Mouse (Mus musculus): ENCODE results near the gene Proser3. TPM values are rescaled to one million over a fixed set of nuclear protein-coding genes. Genes with fewer than 3 reads are reported as not detected.

Proser3 gene
- polyA plus RNA-seq, 1 experiment from 2014 or later = 2.0 TPM

DNA sequence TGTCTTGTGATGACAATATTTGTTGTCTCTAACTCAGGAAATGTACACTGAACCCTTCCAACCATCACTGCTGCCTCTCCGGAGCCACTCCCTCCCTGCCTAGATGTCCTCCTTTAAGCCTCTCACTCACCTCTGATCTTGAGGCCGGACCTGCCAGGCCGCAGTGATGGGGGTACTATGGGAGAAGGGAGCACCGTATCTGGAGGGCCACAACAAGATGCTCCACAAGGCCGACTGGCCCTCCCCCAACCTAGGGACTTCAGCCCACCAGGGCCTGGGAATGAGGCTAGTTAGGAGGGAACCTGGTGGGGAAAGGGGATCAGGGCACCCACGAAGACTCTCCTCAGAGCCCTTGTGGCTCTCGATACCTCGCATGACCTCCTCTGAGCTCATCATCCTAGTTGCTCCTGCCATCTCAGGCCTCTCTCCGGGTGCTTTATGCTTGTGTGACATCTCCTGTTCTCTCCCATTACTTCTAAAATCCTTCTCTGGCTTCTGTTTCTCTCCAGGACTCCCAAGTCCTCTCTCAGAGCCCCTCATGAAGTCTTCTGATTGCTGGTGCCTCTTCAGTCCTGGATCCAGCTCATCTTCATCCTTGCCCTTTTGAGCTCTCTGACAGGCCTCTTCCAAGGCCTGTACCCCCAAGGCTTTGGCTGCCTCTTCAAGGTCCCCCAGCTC is 39.0 kb upstream of the Proser3 start:
- peaks cover 9% of the 10 kb centered on the region for H3K36me3 ChIP-seq (replicated peaks)
- no peak overlapping the region for H3K27ac ChIP-seq (replicated peaks)
- WGBS (ENCODE audit: insufficient replicate concordance) = 77% methylated on average over 9 of the region's 9 CpGs
- no peak overlapping the region for H3K4me3 ChIP-seq (replicated peaks)
- no peak for ATAC-seq (ENCODE audit: insufficient read depth)
- H3K9me3 ChIP-seq (replicated peaks) = no peaks in the 10 kb centered on the region
- no peak overlapping the region for H3K4me2 ChIP-seq
- H3K9ac ChIP-seq = no peak overlapping the region
- peaks cover 63% of the 10 kb centered on the region for H3K4me1 ChIP-seq (replicated peaks)
- peaks cover 20% of the 10 kb centered on the region for H3K27me3 ChIP-seq

DNA sequence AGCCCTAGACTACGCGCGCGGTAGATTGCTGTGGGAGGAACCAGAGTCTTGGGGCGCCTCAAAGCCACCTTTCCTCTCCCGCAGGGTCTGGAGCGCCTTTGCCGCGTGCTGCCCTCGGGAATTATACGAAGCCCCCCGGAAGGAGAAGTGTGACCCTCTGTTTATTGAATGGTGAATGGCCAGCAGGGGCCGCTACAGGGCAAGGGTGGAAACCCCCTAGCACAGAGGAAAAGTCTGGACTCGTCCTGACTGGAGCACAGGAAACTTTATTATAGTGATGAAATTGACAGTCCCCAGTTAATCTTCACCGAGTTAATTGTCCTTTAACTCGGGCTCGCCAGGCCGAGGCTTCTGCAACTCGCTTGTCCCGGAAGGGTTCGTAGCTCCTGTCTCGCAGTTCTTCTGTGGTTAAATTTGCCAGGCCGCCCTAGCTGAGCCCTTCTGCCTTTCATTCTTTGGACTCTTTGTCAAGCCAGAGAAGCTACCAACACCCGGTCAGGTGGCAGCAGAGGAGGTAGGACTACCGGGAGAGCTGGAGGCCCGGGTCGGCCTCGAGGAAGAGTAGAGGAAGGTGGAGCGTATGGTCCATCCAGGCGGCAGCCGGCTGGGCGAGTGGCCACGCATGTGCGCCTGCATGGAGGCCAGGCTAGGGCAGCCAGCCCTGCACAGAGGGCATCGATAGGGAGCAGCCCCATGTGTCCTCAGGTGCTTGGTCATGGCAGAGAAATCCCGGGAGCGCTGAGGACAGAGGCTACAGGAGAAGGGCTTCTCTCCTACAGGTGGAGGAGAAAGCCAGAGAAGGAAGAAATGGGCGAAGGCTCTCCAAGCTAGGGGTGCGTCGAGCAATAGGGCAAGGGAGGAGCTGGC is 37.6 kb upstream of the Proser3 start:
- H3K9me3 ChIP-seq (replicated peaks) = no peaks in the 10 kb centered on the region
- peaks cover 62% of the 10 kb centered on the region for H3K4me1 ChIP-seq (replicated peaks)
- peak; percentile 28 for ATAC-seq (ENCODE audit: insufficient read depth)
- peaks cover 23% of the 10 kb centered on the region for H3K36me3 ChIP-seq (replicated peaks)
- peak overlapping the region; percentile 92 for H3K4me2 ChIP-seq
- peaks cover 8% of the 10 kb centered on the region for H3K27me3 ChIP-seq
- H3K9ac ChIP-seq = peak overlapping the region; percentile 99
- WGBS (ENCODE audit: insufficient replicate concordance) = 28% methylated on average over 40 of the region's 40 CpGs
- H3K4me3 ChIP-seq (replicated peaks) = peak overlapping the region; percentile 96
- peak overlapping the region; percentile 93 for H3K27ac ChIP-seq (replicated peaks)

DNA sequence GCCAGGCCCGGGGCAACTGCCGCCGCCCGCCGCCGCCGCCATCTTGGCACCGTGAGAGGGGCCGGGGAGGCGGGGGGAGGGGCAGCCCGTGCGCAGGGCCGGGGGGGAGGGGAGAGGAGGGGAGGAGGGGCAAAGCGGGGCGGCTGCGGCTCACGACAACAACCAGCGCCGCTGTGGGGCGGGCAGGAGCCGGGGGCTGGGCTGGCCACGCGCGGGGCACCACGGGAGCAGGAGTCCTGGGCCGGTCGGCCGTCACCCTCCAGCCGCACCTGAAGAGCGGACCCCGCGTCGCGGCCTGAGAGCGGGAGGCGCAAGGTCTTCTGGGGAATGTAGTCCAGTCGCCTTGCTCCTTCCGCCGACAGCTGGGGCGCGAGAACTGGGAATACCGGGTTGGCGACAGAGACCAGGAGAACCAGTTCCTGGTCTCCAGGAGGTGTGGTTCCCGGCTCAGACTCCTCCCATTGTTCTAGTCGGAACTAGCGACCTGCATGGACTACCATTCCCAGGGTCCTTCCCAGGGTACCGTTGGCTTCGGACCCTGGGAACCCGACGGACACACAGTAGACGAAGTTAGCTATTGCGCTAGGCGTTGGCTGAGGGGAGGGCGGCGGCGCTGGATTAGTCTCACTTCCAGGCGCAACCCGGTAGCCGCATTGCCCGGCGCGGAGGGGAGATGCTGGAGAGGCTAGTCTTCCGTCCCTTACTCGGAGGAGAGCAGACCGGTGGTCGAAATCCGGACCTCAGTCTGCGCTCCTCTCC is 36.8 kb upstream of the Proser3 start, which contains the start of gene Kmt2b:
TSS of gene Kmt2b (minus strand) at position 51 of the 759 bp plus-strand sequence.
- Histone ChIP-seq H3K4me2 (peak within 1 kb of the TSS; percentile 92), H3K27me3 (peaks cover 3% of the 10 kb centered on the region; the same call in 1 of the 2 replicates), H3K9me3 (replicated peaks) (no peaks in the 10 kb centered on the region), H3K9ac (peak within 1 kb of the TSS; percentile 99), H3K36me3 (replicated peaks) (peaks cover 31% of the 10 kb centered on the region), H3K27ac (replicated peaks) (peak within 1 kb of the TSS; percentile 93), H3K4me3 (replicated peaks) (peak within 1 kb of the TSS; percentile 96), H3K4me1 (replicated peaks) (peaks cover 54% of the 10 kb centered on the region)
- WGBS (ENCODE audit: insufficient replicate concordance) = under 1% methylated on average over 67 of the region's 68 CpGs
- peak; percentile 94 for ATAC-seq (ENCODE audit: insufficient read depth)

DNA sequence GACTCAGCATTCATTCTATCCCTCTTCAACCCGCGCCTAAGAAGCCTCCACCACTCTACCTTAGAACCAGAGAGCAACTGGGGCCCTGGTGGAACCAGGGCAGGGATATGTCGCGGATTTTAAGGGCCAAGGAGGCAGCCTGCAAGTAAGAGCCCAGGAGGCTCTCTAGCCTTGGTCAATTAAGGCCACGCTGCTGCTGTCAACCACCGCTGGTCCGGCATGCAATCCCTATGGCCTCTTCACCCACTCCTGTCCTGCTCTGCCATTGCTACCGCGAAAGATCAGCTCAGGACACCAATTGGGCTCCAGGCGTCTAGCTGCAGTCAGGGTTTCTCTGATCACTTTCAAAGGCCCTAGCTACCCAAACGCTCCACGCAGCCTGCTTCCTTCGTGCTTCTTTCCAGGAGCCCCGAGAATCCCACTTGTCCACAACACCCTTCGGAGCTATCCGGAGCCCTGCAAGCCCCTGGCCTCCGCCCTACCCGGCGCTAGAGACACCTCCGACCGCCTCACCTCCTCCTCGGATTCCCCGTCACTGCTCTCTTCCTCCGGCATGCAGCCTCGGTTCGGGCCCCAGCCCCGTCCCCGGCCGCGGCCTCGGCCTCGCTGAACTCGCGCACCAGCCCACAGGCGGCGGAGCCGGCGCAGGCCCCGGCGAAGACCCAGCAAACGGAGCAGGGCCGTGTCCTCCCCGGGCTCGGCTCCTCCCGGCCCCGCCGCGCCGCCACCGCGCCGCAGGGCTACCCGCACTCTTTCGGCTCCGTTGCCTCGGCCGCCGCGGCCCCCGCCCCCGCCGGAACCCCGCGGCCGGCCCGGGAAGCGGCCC is 36.0 kb upstream of the Proser3 start:
- H3K9me3 ChIP-seq (replicated peaks) = no peaks in the 10 kb centered on the region
- peak overlapping the region; percentile 96 for H3K4me3 ChIP-seq (replicated peaks)
- 1% methylated on average over 67 of the region's 67 CpGs for WGBS (ENCODE audit: insufficient replicate concordance)
- peak overlapping the region; percentile 93 for H3K27ac ChIP-seq (replicated peaks)
- peaks cover 47% of the 10 kb centered on the region for H3K4me1 ChIP-seq (replicated peaks)
- peak overlapping the region; percentile 92 for H3K4me2 ChIP-seq
- peak overlapping the region; percentile 99 for H3K9ac ChIP-seq
- ATAC-seq (ENCODE audit: insufficient read depth) = peak; percentile 23
- peaks cover 39% of the 10 kb centered on the region for H3K36me3 ChIP-seq (replicated peaks)
- H3K27me3 ChIP-seq = peaks cover under 1% of the 10 kb centered on the region; the same call in 1 of the 2 replicates

DNA sequence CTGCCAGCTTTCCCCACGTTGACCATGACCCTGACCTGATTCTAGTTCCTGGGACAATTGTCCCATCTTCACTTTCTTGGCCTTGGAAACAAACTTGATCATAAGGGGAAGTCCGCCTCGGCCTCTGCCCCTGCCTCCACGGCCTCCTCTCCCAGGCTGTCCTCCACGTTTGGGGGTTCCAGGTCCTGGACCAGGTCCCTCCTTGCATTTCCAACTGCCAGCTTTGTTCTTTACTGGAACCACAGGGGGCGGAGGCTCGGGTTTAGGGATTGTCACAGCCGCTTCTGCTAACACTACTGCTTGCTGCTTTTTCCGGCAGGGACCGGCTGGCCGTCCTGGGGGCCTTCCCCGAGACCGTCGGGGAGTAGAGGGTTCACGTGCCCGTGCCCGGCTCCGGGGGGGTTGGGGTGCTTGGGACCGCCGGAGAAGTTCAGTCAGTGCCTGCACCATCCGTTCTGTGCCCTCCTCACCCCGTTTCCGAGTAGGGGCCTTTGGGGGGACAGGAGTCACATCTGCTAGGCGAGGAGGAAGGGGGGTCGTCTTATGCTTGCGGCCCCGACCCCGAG is 34.4 kb upstream of the Proser3 start:
- no peak overlapping the region for H3K4me3 ChIP-seq (replicated peaks)

DNA sequence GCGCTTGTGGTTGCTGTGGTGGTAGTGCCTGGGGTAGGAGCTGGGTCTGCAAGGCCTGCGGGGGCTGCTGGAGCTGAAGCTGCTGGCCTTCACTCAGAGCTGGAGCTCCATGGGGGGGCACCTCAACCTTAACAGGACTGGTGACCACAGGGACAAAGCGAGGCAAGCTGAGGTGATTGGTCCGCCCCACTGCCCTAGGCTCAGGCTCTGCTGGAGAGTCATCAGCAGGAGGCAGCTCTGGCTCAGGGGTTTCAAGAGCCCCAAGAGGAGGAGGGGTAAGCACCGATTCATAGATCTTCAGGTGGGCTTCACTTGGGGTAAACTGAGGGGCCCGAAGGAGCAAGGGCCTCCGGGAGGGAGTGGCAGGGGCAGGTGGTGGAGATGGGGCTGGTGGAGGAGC is 33.1 kb upstream of the Proser3 start:
- H3K4me2 ChIP-seq = no peak overlapping the region
- no peak for ATAC-seq (ENCODE audit: insufficient read depth)
- peaks cover 32% of the 10 kb centered on the region for H3K4me1 ChIP-seq (replicated peaks)
- H3K27me3 ChIP-seq = no peaks in the 10 kb centered on the region
- H3K9ac ChIP-seq = no peak overlapping the region
- H3K27ac ChIP-seq (replicated peaks) = no peak overlapping the region
- 90% methylated on average over 7 of the region's 7 CpGs for WGBS (ENCODE audit: insufficient replicate concordance)
- H3K9me3 ChIP-seq (replicated peaks) = no peaks in the 10 kb centered on the region
- peaks cover 68% of the 10 kb centered on the region for H3K36me3 ChIP-seq (replicated peaks)
- no peak overlapping the region for H3K4me3 ChIP-seq (replicated peaks)

More for the DNA sequence above, 34.4 kb upstream of the Proser3 start:
- WGBS (ENCODE audit: insufficient replicate concordance) = 87% methylated on average over 28 of the region's 28 CpGs
- Histone ChIP-seq H3K9me3 (replicated peaks) (no peaks in the 10 kb centered on the region), H3K36me3 (replicated peaks) (peaks cover 54% of the 10 kb centered on the region), H3K9ac (0 out of 2 replicates have a peak overlapping the region, but pooled peaks have one; percentile 99), H3K4me1 (replicated peaks) (peaks cover 44% of the 10 kb centered on the region), H3K27ac (replicated peaks) (no peak overlapping the region), H3K4me2 (peak overlapping the region; percentile 92), H3K27me3 (no peaks in the 10 kb centered on the region)
- no peak for ATAC-seq (ENCODE audit: insufficient read depth)

DNA sequence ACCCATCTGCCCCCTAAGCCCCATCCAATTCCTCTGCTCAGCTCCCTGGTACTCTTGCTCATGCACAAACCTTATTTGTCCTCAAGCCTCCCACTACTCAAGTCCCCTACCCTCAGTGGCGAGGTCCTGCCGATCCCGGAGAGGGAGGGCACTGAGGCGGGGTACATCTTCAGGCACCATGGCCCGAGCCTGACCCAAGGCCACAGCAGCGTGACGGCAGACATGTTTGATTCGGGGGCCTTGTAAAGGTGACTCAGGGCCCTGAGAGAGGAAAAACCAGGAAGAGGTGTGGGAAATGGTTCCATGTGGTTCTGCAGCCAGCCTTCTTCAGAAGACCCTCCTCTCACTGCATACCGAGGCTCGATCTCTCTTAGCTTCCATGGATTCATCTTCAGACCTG is 32.2 kb upstream of the Proser3 start:
- H3K9me3 ChIP-seq (replicated peaks) = no peaks in the 10 kb centered on the region
- H3K4me2 ChIP-seq = no peak overlapping the region
- peaks cover 76% of the 10 kb centered on the region for H3K36me3 ChIP-seq (replicated peaks)
- WGBS (ENCODE audit: insufficient replicate concordance) = 85% methylated on average over 10 of the region's 10 CpGs
- peaks cover 24% of the 10 kb centered on the region for H3K4me1 ChIP-seq (replicated peaks)
- no peak overlapping the region for H3K27ac ChIP-seq (replicated peaks)
- ATAC-seq (ENCODE audit: insufficient read depth) = no peak
- H3K4me3 ChIP-seq (replicated peaks) = no peak overlapping the region
- no peaks in the 10 kb centered on the region for H3K27me3 ChIP-seq
- no peak overlapping the region for H3K9ac ChIP-seq

DNA sequence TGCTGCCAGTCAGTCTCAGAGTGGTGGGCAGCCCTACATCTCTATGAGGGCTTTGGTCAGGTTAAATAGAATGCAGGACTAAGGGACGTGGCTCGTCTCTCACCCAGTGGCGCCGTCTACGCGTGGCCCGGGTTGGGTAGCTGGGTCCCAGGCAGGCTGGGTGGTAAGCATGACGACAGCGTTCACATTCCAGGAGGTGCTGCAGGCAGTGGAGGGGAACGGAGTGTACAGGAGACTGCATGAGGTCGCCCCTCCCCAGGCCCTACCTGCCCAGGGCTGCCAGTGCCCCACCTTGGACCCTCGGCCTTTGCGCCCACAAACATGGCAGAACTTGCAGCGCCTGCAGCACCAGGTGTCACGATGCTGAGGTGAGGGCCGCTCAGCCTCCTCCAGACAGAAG is 29.4 kb upstream of the Proser3 start:
- no peak overlapping the region for H3K4me2 ChIP-seq
- peaks cover 100% of the 10 kb centered on the region for H3K36me3 ChIP-seq (replicated peaks)
- H3K27me3 ChIP-seq = no peaks in the 10 kb centered on the region
- WGBS (ENCODE audit: insufficient replicate concordance) = 91% methylated on average over 16 of the region's 16 CpGs
- H3K27ac ChIP-seq (replicated peaks) = no peak overlapping the region
- H3K9ac ChIP-seq = no peak overlapping the region
- H3K4me1 ChIP-seq (replicated peaks) = peaks cover 7% of the 10 kb centered on the region; the same call in 1 of the 2 replicates
- H3K9me3 ChIP-seq (replicated peaks) = no peaks in the 10 kb centered on the region
- H3K4me3 ChIP-seq (replicated peaks) = no peak overlapping the region
- ATAC-seq (ENCODE audit: insufficient read depth) = no peak

DNA sequence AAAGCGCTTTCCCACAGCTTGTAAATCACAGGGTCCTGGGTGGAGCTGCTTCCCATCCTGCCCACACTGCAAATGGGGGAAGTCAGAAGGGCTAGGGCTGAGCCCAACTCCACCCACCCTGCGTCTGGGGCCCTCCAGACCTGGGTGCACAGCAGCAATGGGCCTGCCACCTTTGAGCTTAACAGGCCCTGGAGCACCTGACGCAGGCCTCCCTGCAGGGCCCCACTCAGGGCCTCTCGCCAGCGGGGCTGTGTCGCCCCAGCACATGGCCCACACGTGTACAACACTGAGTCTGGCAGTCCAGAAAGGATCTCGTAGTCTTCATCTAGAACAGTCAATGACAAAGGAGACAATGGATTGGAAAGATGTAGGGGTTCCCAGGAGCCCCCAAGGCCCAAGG is 27.9 kb upstream of the Proser3 start:
- no peaks in the 10 kb centered on the region for H3K4me1 ChIP-seq (replicated peaks)
- H3K9ac ChIP-seq = no peak overlapping the region
- no peak overlapping the region for H3K4me3 ChIP-seq (replicated peaks)
- H3K4me2 ChIP-seq = no peak overlapping the region
- peaks cover 100% of the 10 kb centered on the region for H3K36me3 ChIP-seq (replicated peaks)
- WGBS (ENCODE audit: insufficient replicate concordance) = 81% methylated on average over 8 of the region's 8 CpGs
- H3K27ac ChIP-seq (replicated peaks) = no peak overlapping the region
- ATAC-seq (ENCODE audit: insufficient read depth) = no peak
- no peaks in the 10 kb centered on the region for H3K9me3 ChIP-seq (replicated peaks)
- H3K27me3 ChIP-seq = no peaks in the 10 kb centered on the region

DNA sequence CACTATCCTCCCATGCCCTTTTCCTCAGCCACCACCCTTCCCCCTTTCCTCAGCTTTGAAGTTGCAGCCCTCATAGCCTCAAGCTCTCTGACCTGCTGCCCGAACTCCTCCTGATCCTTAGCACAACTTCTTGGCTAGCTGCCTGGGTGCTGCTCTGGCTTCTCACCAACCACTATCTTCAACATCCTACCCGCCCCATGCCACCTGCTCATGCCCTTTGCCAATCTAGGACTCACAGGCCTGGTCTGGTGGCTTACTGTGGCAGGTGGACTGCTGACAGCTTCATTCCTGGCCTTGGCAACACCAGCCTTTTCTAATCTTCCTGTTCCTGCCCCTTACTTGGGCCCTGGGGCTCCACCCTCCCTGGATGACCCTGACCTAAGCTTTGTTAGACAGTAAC is 20.9 kb upstream of the Proser3 start:
- Histone ChIP-seq H3K9ac (no peak overlapping the region), H3K4me2 (no peak overlapping the region), H3K9me3 (replicated peaks) (no peaks in the 10 kb centered on the region), H3K4me1 (replicated peaks) (peaks cover 16% of the 10 kb centered on the region), H3K4me3 (replicated peaks) (no peak overlapping the region), H3K27ac (replicated peaks) (peak overlapping the region; percentile 15; the same call in 1 of the 2 replicates), H3K36me3 (replicated peaks) (peaks cover 98% of the 10 kb centered on the region), H3K27me3 (no peaks in the 10 kb centered on the region)
- ATAC-seq (ENCODE audit: insufficient read depth) = 0 out of 2 replicates have a peak, but pooled peaks have one; percentile 13
- 59% methylated on average over 2 of the region's 2 CpGs for WGBS (ENCODE audit: insufficient replicate concordance)

Data from liver, embryonic 15.5 days (tissue).